Mouse (Mus musculus): ENCODE results near the gene Rtkn2. TPM values are rescaled to one million over a fixed set of nuclear protein-coding genes. Genes with fewer than 3 reads are reported as not detected.
"Not testable (repeated sequence)": the region's sequence is repeated elsewhere in the genome, so short reads cannot be mapped to it uniquely, and the experiment has no call there.

The Rtkn2 gene
- total RNA-seq, 4 experiments from 2014 or later, result 6.4 to 6.9 (median 6.5) TPM

DNA sequence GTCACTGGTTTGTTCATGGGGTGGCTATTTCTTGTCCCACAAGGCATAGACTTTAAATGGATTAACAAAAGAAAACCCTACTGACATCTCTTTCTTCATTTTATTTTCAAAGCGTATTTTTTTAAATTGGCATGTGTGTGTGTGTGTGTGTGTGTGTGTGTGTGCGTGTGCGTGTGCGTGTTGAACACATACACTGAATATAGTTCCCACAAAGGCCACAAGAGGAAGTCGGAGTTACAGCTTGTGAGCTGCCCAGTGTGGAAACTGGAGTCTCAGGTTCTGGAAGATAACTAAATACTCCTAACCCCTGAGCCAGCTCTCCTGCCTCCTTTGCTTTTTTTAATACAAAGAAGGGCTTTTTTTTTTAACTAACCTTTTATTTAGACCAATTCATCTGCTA is 95.8 kb downstream of the Rtkn2 start:
- no peak for DNase-seq (ENCODE audit: low spot score in 2 of 2)

DNA sequence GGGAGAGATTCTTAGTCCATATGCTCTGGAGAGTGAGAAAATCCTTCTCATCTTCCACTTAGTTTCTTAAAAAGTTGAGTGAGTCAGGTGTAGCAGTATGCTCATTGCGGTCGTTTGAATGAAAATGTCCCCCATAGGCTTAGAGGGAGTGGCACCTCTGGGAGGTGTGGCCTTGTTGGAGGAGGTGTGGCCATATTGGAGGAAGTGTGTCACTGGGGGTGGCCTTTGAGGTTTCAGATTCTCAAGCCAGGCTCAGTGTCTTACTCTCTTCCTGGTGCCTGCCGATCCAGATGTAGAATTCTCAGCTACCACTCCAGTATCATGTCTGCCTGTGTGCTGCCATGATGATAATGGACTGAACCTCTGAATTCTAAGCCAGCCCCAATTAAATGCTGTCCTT is 99.3 kb downstream of the Rtkn2 start:
- DNase-seq (ENCODE audit: low spot score in 2 of 2), result no peak

DNA sequence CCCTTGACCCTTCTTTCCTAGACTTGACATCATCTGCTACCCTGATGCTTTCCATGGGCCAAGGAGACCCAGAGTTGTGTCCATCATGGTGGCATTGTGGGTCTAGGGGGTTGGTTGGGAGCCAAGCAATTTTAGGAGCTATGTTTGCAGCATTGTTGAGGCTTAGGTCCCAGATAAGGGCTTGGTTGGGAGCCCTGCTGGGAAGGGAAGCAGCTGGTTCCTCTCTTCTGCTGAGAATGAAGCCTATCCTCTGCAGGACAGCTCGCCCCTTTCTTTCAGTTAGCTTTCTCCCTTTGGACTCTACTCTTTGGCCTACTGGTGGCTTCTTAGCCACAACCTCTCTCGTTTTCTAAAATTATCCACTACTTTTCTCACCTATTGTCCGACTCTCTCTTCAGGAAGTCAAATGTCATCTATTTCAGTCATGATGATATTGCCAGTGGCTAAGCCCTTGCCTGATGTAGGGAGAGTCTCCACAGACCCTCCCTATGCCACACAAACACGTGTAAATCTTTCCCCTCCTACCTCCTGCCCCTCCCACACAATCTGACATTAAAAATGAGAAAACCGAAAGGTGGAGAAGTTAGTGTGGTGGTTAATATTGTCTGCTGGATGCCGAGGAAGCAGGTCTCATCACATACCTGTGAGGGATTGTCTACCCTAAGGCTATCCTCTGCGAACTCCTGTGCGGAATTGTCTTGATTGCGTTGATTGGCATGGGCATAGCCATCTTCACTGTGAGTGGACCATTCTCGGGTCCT is 100.7 kb downstream of the Rtkn2 start:
- DNase-seq (ENCODE audit: low spot score in 2 of 2), result no peak

DNA sequence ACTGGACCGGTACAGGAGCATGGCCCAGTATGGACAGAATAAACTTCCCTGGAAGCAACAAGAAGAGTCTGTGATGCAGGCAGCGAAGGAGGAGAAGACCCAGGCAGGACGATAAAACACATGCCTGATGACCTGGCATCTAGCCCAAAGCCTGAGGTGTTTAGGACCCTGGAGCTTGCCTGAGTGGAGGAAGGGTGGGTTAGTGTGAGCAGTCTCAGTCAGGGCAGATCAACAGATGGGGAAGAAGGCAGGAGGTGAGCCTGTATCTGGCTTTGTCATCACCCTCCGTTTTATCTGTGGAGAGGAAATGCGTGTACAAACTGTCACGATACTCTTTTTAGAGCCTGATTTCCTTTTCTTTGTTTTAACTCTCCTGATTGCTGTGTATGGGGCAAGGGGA is 102.3 kb downstream of the Rtkn2 start:
- no peak for DNase-seq (ENCODE audit: low spot score in 2 of 2)

DNA sequence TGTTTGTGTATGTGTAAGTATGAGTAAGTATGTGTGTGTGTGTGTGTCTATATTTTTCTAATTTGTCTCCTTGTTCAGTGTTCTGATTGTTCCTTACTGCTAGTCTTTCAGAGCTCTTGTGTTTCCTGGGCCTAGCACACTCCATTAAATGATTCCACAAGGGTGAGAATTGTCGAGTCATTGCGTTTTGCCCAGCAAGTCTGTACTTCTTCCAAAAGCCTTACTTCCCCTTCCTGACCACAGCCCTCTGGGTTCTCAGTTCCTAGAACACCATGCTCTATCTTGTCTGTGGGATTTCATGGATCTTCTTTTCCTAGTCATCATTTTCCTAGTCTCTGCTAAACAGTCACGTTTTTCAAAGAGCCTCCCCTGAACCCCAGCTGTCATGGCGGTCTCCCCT is 106.2 kb downstream of the Rtkn2 start:
- DNase-seq (ENCODE audit: low spot score in 2 of 2), result no peak

DNA sequence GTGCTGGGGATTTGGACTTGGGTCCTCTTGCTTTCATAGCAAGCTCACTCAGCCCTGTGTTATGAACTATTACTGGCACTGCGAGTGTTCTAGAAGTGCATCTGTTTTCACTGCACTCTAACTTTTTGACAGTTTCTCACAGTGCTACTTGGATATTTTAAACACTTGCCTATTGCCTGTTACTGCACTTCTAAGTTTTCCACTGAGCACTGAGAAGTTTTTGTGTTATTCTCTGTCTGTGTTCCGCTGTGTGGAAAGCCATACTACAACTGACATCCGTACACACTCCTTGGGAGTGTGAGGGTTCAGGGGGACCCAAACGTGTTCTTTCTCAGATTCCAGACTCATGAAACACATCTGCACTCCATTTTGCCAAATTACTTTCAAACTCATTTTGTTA is 107.6 kb downstream of the Rtkn2 start:
- no peak for DNase-seq (ENCODE audit: low spot score in 2 of 2)

DNA sequence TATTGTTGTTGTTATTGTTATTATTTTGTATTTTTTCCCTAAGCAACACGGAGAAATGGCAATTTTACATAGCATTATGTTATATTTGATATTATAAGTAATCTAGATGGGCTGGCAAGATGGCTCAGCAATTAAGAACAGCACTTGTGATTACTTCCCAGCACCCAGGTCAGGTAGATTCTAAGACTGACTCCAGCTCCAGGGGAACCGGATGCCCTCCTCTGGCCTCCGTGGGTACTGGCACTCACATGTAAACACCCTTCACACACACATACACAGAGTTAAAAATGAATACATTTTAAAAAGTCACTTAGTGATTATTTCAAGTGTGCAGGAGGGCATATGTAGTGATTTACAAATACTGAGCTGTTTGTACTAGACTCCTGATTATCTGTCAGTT is 108.4 kb downstream of the Rtkn2 start:
- DNase-seq (ENCODE audit: low spot score in 2 of 2), result no peak

DNA sequence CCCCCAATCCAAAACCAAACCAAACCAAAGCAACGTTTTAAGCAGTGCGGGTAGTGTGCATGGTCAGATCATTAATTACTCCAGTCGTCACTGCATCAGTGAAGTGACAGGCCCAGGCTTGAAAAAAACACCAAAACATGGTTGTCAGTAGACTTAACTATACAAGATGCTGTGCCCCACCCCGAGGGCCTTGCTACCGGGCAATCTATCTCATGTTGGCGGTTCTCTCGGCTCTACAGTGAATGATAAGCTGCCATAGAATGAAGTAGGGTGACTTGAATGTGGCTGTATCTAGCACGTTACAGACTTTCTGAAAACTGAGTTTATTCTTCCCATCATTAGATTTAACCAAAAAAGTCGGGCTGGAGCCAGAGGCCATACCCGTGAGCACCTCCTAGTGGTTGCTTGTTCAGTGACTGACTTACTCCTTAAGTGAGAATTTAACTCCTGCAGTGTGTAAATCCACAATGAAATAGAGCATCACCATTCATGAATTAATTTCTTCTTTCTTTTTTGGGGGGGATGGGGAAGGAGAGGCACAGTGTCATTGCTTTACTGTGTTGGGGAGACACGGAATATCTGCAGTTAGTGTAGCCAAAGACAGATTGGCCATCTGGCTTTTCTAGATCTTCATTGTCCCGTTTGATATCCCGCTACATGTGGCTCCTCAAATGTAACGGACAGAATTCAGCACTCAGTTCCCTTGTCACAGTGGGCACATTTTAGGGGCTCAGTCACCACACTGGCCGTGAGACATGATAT is 110.2 kb downstream of the Rtkn2 start:
- DNase-seq (ENCODE audit: low spot score in 2 of 2), result no peak

DNA sequence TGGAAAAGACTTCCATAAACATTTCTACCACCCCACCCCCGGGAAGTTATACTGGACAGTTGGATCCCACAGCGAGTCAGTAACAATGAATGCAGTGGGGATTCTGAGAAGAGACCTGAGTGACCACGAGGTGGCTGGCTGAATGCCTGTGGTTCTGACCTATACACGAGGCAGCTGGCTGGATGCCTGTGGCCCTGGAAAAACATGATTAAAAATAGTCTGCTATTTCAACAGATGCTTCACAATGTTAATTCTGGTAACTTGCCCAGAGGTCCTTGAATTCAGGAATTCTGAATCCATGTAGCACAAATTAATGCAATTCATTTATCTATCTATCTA is 110.8 kb downstream of the Rtkn2 start:
- no peak for DNase-seq (ENCODE audit: low spot score in 2 of 2)

DNA sequence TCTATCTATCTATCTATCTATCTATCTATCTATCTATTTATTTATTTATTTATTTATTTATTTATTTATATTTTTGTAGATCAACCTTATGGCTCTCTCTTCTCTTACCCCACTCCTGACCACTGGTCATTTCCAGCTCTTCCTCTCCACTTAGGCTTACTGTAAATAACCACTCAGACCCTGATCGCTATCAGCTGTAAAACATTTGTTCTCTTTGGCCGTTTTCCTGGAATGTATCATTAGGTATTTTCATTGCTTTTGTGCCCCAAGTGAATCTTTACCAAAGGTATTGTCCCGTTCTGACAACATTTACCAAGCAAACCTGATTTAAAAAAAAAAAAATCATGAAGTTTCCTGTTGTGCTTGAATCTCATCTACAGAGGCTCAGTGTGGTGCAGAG is 111.2 kb downstream of the Rtkn2 start:
- no peak for DNase-seq (ENCODE audit: low spot score in 2 of 2)

DNA sequence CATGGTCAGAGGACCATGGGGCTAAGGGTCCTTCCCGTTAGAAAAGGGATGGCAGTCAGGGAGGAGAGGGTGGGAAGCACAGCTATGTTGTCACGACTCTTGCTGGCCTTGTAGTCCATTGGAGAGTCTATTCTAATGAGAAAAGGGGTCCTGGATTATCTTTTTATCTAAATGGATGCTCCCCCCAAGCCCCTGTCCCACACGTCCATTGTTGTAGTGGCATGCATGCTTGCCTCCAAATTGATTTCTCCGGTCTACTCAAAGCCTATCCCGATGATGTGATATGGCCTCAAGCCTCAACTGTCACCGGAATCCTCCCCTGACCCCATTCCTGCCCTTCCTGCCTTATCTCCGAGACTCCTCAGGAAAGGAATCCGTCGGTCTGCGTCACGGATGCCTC is 111.6 kb downstream of the Rtkn2 start:
- no peak for DNase-seq (ENCODE audit: low spot score in 2 of 2)

DNA sequence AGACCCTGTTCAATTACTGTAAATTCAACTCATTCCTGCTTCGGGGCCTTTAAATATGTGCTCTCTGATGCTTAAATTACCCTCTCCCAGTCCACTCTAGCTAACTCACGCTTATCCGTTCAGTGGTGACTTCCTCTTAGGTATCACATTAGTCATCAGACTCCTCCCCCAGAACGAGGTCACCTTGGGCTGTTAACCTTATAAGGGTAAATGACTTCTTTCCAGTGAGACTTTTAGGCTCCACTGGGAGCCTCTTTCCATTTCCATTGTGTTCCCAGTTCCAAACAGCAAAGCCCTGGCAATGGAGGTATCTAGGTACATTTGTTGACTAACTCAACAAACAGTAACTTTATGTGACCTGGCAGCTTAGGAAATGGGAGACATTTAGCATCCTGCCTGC is 112.5 kb downstream of the Rtkn2 start:
- DNase-seq (ENCODE audit: low spot score in 2 of 2), result no peak

DNA sequence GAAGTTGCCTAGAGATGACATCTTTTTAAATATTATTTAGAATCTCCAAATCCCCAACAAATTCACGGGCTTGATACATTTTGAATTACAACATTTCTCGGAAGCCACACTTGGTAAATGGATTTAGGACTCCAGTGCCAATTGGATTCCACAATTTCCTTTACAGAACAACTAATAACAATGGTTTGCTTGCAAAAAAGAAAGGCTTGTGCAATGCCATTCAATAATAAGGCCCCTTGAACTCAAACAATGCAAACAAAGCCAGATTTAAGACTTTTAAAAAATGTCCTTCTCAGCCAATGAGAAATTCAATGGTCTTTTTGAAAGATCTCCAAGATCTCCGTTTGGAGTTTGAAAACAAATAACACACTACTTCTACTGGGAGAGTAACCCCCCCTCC is 114.1 kb downstream of the Rtkn2 start:
- DNase-seq (ENCODE audit: low spot score in 2 of 2), result no peak

DNA sequence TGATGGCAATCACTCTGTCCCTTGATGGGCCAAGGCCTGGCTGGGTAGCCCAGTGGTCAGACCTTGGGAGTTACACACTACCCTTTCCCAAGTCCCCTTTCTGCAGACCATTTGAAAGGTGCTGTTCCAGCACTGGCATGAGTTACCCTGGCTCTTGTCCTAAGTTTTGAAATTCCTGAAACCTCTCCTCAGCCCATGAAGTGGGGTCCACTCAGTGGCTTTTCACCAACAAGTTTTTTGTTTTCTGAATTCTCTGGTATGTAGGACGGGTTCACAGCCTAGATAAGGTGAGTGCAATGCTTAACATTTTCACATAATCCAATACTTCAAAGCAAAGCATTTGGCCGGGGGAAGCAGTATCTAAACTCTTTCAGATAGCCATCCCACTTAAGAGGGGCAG is 115.8 kb downstream of the Rtkn2 start:
- DNase-seq (ENCODE audit: low spot score in 2 of 2), result no peak

DNA sequence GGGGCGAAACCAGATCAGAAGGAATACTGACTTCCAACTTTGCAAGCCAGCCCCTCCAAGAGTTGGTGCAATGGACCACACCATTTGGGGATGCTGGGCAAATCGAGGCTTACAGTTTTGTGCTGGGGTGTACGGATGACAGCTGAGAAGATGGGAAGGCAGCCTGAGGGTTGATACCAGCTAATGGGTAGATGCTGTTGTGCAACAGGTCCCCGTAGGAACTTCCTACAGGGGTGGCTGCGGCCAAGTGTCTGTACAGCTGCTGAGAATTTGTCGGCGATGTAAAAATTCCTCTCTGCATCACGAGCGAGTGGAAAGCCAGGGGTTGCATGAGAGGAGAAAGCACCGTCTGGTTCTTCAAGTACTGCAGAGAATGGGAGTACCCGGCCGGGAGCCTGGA is 117.0 kb downstream of the Rtkn2 start:
- no peak for DNase-seq (ENCODE audit: low spot score in 2 of 2)

DNA sequence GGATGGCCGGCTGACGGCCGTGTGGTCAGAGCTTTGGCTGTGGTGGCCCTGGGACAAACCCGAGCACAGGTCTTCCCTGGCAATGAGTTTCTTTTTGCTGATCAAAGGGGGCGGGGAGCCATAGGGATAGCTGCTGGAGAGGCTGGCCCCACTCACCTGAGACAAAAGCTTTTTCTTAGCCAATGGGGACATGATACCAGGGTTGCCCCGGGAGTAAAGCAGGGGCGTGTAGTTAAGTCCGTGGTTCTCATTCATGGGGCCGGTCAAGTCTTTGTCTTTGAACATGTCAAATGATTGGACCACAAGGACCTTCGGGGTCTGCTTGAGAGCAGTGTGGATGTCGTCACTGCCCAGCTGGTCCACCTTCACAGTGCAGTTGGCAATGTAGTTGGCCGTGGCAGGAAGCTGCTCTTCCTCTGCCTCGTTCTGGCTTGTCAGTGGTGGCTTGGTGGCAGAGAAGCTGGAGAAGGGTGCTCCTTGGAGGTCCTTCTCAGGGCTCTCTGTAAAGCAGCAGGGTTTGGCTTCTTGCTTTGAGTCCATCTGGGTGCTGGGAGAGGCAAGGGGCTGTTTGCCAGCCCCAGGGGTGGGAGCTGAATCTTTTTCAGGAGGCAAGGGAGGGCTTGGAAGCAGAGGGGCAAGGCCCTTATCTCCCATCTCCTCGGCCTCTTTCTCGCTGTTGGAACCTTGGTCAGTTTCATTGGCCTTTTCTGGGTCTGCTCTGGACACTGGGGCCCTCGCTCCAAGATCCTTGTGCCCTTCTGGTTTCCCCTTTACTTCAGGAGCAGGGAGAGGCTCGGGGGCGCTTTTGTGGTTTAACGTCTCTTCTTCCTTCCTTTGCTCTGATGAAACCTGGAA is 118.7 kb downstream of the Rtkn2 start:
- no peak for DNase-seq (ENCODE audit: low spot score in 2 of 2)

DNA sequence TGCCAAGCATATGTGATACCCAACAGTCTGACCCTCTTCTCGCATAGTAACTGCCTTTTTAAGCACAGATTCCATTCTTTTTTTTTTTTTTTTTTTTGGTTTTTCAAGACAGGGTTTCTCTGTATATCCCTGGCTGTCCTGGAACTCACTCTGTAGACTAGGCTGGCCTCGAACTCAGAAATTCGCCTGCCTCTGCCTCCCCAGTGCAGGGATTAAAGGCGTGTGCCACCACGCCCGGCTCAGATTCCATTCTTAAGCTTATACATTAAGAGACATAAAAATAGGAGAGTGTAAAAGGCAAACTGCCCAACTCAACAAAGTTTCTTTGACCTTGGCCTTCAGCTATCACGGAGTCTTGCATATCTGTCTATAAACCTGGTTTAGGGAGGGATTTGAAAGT is 120.4 kb downstream of the Rtkn2 start:
- not testable (repeated sequence) for DNase-seq (ENCODE audit: low spot score in 2 of 2)

DNA sequence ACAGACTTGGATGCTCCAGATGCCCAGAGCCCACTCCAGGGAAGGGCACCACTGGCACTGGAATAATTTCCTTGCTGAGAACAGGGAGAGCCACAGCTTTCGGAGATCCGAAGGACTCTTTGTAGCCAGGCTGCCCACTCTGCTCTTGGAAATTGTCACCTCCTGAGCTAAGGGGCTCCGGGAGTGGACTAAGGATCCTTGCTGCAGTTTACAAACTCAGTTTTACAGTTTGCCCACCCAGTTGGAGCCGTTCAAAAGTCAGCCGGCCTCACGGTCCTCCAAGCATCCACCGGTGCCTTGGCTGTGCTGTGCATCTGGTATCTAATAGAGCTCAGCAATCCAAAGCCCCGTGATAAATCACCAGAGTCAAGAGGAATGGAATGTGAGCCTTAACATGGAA is 121.1 kb downstream of the Rtkn2 start:
- DNase-seq (ENCODE audit: low spot score in 2 of 2), result no peak

DNA sequence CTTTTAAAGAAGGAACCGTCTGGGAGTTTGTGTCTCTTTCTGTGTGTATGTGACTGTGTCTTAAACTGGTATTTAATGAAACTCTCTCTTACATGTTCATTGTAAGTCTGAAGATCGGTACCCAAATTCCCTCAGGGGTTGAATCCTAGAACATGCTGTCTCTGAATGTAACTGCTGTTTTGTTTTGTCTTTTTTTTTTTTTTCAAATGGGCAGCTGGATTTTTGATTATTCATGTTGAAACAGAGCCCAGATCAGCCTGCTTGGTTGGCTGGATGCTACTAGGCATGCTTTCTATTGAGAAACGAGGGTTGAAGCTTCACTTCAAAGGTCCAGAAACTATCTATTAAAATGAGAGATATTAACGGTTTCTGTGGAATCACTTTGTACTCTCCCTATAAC is 121.9 kb downstream of the Rtkn2 start:
- DNase-seq (ENCODE audit: low spot score in 2 of 2), result no peak

DNA sequence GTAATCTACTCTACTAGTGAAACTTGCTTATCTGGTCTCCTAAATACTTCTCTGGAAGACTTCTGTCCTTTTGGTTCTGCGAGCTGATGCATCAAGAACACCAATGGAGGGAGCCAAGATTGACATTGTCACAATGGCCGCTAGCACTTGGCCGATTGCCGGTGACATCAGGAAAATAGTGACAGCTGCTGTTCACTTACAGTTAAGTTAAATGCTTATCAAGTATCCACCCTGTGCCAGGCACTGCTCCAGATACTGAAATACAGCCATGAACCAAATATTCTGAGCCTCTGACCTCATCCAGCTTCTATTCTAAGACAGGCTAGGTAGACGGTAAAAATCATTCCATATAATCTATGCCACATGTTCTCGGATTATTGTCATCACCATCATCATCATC is 123.2 kb downstream of the Rtkn2 start:
- DNase-seq (ENCODE audit: low spot score in 2 of 2), result no peak

DNA sequence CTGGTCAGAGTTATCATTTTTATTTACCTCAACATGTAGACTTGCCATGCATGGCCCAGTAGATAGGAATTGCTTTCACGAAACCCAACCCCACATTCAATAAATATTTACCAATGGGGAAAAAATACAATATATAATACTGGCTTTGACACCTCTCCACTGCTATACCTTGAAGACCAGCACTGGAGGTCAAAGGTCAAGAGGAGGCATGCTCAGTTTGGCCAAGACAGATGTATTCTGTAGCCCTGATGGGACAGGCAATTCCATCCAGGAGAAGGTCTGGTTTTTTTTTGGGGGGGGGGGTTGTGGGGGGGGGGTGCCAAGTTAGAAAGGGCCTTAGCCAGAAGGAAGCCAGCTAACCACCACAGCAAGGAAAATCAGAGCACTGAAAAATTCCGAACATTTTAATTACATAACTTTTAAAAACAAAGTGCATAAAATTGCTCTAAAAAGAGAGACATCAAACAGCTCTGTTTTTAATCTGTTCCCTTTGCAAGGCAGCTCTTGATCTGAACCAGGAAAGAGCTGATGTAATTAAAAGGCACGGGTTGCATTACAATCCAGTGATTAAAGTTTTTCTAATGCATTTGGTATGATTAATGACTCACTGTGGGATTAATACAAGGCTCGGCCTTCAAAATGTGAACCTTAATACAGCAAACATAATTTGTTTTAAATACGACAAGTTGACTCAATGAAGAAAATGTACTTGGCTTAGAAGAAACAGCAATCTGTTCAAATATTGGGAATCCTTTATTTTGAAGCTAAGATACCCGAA is 123.9 kb downstream of the Rtkn2 start:
- DNase-seq (ENCODE audit: low spot score in 2 of 2), result no peak

DNA sequence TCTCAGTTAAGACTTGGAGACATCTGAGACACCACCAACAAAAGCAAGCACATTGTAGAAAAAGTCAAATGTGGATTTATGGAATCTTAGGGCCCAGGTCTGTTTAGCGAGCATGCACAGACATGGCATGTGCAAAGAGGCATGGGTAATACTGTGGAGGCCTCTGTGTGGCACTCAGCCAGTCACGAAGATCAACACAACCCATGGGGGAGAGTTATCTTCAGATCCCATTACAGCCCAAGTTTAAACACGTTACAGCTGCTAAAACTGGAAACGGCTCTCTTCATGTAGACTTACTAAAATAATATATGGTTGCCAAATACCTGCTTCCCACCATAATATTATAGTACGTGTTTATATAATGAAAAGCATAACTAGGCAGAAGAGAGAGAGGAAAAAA is 124.6 kb downstream of the Rtkn2 start:
- DNase-seq (ENCODE audit: low spot score in 2 of 2), result no peak

Measured in left cerebral cortex, adult 8-10 months (tissue).